Mouse (Mus musculus): ENCODE data around the gene Cacnb1.

- no peak for TF ChIP-seq SRF (IDR thresholded peaks at IDR 0.05; ENCODE audit: control insufficient read depth, insufficient read length, low read depth)
- TF ChIP-seq REST (IDR thresholded peaks at IDR 0.05; ENCODE audit: insufficient read depth, insufficient read length), result no peak
- no peak for TF ChIP-seq POLR2A (IDR thresholded peaks at IDR 0.05; ENCODE audit: insufficient read length, low read depth)
- no peak for TF ChIP-seq E2F4 (IDR thresholded peaks at IDR 0.05; ENCODE audit: insufficient read depth)
- no peak for TF ChIP-seq TCF12 (IDR thresholded peaks at IDR 0.05; ENCODE audit: insufficient read depth, poor library complexity, severe bottlenecking)
- TF ChIP-seq MAX (IDR thresholded peaks at IDR 0.05; ENCODE audit: low read depth), result no peak
- TF ChIP-seq MYOD1 (IDR thresholded peaks at IDR 0.05; ENCODE audit: control insufficient read depth in 1 of 3, insufficient read length in 2 of 3, low read depth in 2 of 3), result no peak
- no peak for TF ChIP-seq USF1 (IDR thresholded peaks at IDR 0.05; ENCODE audit: low read depth)
- no peak for TF ChIP-seq CEBPB (IDR thresholded peaks at IDR 0.05; ENCODE audit: insufficient read depth, poor library complexity, severe bottlenecking)
- TF ChIP-seq POLR2AphosphoS2 (IDR thresholded peaks at IDR 0.05; ENCODE audit: insufficient read length, low read depth), result no peak
- no peak for TF ChIP-seq MYOG (IDR thresholded peaks at IDR 0.05; ENCODE audit: control insufficient read depth in 1 of 3, insufficient read depth in 1 of 3, insufficient read length in 2 of 3, low read depth in 2 of 3)
- TF ChIP-seq TCF3 (IDR thresholded peaks at IDR 0.05; ENCODE audit: insufficient read length, low read depth), result no peak
These were observed 14.7 kb downstream of the Cacnb1 start for GRCm38 (mm10) chr11:98008087-98008486.
